Mouse (Mus musculus) ES-Bruce4 (cell line): ENCODE measurements around the gene Blvrb.

Experiments
- EP300 ChIP-seq: IDR thresholded peaks from 2 replicates; pipeline ENCODE4 v1.6.1; 2011; ENCODE audit warnings: low read depth, low read length; ENCODE audit not compliant: insufficient read depth
- POLR2A ChIP-seq: IDR thresholded peaks from one replicate; pipeline ENCODE4 v1.8.1; 2011; ENCODE audit warnings: low read length; ENCODE audit not compliant: insufficient read depth

DNA sequence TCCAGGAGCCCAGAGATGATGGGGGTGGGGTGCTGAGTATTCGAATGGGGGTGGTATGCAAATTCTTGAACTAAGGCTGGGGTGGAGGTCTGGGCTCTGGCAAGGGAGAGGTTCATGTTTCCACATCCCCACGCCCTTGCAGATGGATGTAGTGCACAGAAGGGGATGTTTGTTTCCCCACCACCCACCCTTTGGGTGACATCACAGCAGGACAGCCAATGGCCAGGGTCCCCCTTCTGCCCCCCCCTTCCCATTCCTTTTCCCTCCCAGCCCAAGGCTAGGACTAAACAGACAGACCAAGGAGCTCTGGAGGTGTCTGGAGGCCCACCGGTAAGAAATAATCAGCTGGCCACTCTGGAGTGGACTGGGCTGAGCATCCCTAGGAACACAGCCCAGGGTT lies 51.3 kb downstream of the Blvrb start, which contains the start of gene Prx:
- no peak for TF ChIP-seq POLR2A
- 0 out of 2 replicates have a peak, but pooled peaks have one; percentile 7 for TF ChIP-seq EP300
